Mouse (Mus musculus) spleen, postnatal 14 days (tissue): ENCODE results near the gene Rufy3.

Experiments used
- DNase-seq, 2 experiments: peaks; one replicate each; pipeline ENCODE4 v3.0.0; 2021 to 2022; ENCODE audit warnings: low spot score in 2 of 2

Rufy3 gene

DNA sequence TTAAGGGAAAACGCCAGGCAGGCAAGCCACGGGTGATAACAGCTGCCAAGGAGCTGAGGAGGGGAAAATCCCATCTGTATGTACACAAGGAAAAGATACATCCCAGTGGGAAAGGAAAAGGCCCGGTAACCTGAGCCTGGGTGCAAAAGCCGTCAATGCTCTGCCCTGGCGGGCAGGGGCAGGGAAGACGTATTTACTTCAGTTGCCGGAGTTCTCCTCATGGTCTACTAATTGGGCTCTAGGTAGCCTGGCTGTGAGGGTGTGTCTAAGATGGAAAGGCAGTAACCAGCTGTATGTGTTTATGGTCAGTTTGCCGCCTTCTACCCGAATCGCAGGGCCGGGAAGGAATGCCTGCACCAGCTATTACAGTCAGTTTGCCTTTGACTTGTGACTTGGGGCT, 64.3 kb downstream of the Rufy3 start:
- no peak for DNase-seq

GRCm38 (mm10) chr5:88629987-88630386, 65.1 kb downstream of the Rufy3 start:
- no peak for DNase-seq

DNA sequence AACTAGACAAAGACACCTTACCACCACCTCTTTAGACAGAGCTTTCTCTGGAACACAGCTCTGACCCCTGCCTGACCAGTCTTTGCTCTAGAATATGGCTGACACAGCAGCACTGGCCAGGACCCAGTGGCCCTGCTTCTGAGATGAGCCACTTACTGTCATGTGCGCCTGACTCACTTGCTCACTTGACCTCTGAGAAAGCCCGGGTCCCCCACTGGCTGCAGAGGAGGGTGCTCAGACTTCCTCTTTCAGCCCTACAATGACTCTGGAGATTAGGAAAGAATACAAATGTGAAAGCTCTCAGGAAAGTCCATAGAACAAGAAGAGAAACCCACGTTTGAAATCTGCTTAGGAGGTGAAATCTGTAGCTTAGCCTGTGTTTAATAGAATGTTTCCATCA, 66.0 kb downstream of the Rufy3 start:
- DNase-seq, result no peak

- no peak for DNase-seq
These were observed 66.7 kb downstream of the Rufy3 start for GRCm38 (mm10) chr5:88631545-88631944.

GRCm38 (mm10) chr5:88632463-88632862, 67.6 kb downstream of the Rufy3 start:
- no peak for DNase-seq

GRCm38 (mm10) chr5:88634076-88634475, 69.2 kb downstream of the Rufy3 start:
- no peak for DNase-seq

- DNase-seq, result no peak
These were observed 77.9 kb downstream of the Rufy3 start for GRCm38 (mm10) chr5:88642786-88643185.

DNA sequence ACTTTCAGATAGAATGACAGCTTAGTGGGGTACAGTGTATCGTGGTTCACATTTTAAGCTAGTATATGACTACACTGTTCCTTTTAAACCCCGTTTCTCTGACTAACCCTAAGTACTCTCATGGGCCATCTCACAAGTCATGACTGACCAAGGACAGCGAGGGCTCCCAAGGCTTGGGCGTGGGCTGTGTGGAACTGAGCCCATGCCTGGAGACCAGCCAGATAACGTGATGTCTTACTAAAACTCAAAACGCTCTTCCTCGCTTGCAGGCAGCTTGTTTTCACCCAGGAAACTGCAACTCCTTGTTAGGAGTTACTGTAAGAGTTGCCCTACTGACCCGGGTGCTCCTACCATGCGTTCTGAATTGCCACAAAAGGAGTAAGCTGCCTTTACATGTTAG, 78.7 kb downstream of the Rufy3 start:
- no peak for DNase-seq

DNA sequence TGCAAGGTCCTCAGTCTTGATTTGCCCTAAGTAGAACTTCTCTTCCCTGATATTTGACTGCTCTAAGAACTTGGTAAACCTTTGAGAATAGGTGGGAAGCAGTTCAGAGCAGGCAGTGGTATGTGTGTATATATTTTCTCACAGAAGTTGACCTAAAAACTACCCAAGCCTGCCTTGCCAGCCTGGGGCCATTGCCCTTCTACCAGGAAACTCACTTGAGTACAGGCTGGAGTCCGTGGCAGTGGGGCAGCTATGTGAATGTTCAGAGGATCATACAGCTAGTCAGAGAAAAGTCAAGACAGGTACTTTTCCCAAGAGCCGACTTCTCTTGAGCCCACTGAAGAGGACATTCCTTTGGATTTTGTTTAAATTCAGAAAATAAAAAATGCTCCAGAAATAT, 80.1 kb downstream of the Rufy3 start:
- DNase-seq, result no peak

DNA sequence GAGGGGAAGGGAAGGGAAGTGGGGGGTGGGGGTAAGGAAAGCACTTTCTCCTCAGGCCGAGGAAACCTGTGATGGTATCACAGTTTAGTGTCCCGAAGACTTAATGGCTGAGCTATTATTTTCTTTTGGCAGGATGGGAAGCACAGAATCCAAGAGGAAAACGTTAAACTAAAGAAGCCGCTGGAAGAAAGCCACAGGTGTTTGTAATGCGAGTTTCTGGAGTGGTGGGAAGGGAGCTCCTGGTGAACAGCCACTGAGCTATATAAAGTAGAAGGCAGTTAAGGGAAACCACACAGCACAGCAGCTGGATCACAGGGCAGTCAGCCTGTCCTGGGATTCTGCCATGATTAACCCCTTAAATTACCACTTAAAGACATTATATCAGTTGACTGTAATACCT, 80.6 kb downstream of the Rufy3 start:
- no peak for DNase-seq

DNA sequence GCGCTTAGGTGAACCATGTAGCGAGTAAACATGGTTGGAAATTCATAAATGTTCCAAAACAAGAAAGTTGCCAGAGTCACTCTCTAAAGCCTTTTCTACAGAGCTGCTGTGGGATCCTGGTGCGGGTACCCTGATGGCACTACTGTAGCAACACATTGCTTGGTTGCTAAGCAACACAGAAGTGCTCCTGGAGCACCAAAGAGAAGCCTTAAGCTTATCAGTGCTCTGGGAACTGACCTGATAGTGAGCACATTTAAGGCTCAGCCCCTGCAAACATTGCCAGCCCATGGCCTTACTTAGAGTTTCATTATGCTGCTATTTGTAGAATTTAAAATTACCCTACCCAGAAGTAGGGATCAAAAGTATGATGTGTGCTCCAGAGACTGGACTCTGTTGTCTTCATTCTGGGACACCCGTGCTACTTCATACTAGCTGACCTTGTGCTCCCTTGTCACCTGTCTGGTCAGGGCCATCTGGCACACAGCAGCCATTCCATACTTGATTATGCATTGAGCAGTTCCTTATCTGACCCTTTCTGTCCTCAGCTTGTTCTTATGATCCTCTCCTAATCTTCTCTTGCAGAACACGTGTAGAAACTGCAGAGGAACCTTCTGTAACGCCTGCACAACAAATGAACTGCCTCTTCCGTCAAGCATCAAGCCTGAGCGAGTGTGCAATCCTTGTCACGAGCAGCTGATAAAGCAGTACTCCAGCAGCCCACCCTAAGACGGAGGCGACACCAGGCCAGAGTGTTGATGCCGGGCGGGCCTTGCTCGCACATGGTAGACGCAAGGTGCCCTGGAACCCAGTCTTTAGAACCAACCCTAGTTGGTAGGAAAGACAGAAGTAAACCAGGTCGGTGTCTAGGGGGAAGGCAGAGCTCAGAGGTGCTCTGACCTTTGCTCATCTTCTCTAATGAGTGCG, 84.7 kb downstream of the Rufy3 start:
- DNase-seq, result no peak

DNA sequence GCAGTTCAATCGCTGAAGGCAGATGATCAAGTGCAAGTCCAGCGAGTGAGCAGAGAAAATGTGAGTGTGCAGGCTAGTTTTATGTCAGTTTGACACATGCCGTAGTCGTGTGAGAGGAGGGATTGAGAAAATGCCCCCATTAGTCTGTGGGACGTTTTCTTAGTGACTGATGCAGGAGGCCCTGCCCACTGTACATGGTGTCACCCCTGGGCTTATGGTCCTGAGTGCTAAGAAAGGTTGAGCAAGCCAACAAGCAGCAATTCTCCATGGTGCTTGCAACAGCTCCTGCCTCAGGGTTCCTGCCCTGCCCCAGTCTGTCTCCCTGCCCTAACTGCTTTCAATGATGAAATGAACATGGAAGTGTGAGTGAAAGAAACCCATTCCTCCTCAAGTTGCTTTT, 87.7 kb downstream of the Rufy3 start:
- no peak for DNase-seq

DNA sequence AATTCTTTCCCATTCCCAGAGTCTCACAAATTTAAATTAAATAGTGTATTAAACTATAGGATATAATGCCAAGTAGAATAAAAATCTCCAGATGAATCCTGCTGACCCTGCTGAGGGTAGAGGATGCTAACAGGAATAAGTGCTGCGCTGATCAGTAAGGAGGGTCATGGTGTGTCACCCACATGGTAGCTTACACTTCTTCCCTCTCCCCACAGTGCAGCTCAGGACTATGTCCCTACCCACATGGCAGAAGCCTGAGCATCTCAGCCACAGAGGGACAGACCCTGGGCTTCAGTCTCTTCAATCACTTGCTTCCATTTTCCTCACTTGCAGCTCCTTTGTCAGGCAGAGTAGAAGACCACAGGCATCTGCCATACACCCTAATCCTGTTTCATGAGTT, 93.0 kb downstream of the Rufy3 start:
- DNase-seq, result no peak

DNA sequence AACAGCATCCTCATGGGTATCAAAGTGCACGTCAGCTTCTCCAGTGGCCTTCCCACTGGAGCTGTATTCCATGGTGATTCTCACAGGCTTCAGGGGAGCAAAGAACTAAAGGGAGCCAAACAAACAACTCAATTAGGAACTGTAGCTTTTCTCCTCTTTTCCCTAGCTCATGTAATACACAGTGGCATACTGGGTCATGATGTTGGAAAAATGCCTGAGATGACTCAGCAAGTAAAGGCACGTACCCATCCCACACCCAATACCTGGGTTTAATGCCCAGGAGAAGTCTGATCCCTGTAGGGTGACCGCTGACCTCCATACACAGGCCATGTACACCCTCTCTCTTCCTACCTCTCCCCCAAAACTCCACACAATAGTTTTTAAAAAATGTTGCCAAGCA, 98.3 kb downstream of the Rufy3 start:
- DNase-seq, result no peak

DNA sequence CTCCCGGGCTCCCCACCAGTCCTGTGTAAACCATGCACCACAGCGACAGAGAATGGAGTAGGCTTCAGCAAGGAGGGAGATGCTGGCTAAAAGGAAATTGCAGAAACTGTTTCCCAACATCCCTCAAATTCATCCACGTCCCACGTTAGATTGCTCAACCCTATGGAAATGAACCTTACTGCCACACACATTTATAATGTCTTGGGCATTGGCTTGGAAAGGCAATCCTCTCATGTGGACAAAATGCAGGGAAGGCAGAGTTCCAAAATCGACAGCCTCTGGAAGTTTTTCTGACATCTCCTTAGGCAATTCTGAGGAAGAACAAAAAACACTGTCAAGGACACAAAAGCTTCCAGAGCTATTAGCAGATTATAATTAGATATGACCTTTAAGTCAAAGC, 99.0 kb downstream of the Rufy3 start:
- DNase-seq, result no peak

DNA sequence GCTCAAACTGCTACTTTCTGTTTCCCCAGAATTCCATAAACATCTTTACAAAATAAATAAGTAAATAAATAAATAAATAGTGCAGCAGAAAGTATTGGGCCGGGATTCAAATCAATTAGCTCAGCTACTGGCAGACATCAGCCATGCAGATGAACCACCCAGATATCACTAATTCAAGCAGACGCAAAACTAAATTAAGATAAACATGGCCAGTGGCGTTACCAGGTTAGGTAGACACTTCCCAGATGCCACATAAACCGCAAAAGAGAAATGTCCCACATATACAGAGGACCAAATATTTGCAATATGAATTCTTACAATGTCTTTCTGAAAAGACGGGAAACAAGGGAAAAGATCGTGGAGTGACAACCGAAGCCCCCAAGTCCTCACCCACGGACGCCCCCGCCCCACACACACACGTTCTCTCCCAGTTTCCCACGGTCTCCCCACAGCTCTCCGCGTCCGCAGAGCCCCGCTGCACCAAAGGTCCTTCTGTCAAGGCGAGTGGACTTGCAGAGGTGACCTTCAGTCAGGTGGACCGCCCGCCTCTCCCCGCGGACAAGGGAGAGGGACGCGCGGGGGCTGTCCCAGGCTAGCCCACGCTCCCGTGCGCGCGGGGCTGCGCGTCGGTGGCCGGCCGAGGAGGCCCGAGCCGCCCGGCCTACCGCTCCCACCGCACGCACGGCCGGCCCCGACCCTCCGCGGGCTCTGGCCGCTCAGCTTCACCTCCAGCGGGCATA, 110.0 kb downstream of the Rufy3 start:
- DNase-seq, result peak in 1 of 2 experiments; percentile 8

DNA sequence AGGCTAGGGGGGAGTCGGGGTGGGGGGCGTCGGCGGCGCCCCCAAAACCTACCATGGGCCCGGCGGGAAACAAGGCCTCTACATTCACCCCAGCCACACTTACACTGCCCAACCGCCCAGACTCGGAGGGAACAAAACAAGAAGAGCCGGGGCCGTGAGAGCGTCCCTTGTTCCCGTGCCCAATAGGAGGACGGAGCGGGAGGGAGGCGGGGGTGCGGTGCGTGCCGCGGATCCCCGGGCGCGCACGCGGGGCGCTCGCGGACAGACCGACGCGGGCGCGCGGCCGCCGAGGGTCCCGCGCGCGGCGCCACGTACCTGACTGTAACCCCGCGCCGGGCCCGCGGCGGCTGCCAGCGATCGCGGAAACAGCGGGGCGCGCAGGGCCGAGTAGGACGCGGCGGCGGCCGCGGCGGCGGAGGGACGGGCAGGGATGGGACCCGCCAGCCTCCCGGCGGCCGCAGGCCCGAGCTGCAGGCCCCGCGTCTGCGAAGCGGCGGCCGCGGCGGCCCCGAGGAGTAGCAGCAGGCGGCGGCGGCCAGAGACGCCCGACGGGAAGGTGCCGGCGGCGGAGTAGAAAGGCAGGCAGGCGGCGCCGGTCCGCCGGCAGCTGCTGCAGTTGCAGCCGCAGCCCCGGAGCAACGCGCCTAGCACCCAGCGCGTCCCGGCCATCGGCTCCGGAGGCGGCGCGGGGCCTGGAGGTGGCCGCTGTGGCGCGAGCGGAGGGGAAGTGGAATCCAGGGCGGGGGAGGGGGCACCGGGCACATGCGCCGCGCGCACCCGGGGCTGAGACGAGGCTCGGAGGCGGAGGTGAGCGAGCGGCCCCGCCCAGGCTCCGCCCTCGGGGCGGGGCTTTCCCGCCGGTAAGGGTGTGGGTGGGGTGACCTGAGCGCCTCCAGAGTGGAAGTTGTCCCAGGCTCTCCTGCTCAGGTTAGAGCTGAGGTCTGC, 110.9 kb downstream of the Rufy3 start, which contains the start of gene Grsf1:
Gene Grsf1 (minus strand): TSS at position 729 of the 945 bp plus-strand sequence.
- peak; percentile 80 to 84 for DNase-seq

DNA sequence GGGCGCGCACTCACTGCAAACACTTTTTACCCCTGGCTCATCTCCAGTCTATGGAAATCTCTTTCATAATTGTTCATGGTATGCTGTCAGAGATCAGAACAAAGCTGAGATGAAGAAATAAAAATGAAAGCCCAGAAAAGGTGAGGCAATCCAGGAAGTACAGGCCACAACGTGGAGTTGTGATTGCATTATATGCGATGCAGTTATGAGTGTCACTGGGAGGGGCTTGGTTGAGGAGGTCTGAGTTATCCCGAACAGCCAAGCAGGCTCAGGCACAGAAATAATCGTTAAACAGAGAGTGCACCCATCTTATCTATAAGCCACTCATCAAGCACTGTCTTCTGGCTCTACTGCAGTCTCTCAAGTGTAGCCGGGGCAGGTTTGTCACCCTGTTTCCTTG, 114.1 kb downstream of the Rufy3 start:
- no peak for DNase-seq

DNA sequence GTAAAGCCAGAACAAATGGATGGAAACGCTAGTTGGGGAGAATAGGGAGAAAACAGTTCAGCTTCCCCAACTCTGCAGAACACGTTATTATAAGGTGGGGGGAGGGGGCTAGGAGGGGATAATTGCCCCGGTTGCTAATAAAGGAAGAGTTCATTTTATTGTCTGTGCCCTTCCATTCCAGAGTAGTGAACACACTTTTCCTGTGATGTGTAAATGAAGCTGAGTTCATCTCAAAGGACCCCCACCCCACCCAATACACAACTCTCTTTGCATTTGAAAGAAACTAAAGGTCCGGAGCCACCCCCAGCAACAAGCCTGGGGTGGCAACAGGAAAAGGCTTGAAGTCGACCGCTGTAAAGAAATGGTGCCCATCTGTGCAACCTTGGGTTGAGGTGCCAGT, 114.5 kb downstream of the Rufy3 start:
- no peak for DNase-seq

DNA sequence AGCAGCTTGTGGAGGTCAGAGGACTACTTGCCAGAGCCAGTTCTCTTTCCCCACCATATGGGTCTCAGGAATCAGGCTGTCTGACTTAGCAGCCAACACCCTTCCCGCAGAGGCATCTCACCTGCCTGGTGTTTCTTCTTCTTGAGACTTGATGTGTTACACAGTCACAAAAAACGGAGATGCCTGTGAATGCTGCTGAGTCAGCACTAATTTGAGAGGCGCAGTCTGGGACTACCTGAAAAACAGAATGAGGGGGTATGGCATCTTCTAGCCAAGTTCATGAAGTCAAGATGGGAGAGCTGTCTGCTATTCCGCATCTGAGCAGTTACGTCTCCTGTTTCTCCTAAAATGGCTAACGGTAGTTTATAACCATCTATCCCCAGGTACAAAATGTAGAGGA, 115.7 kb downstream of the Rufy3 start:
- no peak for DNase-seq

DNA sequence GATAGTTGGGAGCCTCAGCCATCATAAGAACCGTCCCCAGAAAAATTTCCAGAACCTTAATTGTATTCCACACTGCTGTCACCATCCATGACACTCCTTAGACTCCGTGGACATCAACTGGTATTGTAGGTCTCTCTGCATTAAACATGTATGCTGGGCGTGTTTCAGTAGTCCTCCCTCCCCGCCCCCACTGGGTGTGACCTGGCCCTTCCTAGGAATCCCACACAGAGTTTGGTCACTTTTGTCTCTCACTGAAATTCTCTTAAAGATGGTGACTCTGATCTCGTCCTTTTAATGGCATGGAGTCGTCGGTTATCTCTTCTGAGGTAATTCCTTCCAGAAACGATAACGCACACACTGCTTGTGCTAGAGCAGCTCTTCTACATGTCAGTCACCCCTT, 118.9 kb downstream of the Rufy3 start:
- no peak for DNase-seq

GRCm38 (mm10) chr5:88684226-88684625, 119.4 kb downstream of the Rufy3 start:
- DNase-seq, result no peak
